Mouse (Mus musculus) layer of hippocampus, postnatal 10 days (tissue): ENCODE data around the gene Mfap1b. TPM values are rescaled to one million over a fixed set of nuclear protein-coding genes. Genes with fewer than 3 reads are reported as not detected.
"Not testable (repeated sequence)": the region's sequence is repeated elsewhere in the genome, so short reads cannot be mapped to it uniquely, and the experiment has no call there.

Experiments
- DNase-seq, 2 experiments: peaks; one replicate each; pipeline ENCODE4 v3.0.0; 2021; ENCODE audit warnings: low spot score in 2 of 2
- total RNA-seq, 2 experiments: library from RNA; stranded (reverse); gene quantifications; 2 replicates each; pipeline ENCODE4 v1.2.3; 2021

Mfap1b gene
- total RNA-seq, 2 experiments from 2014 or later = 33.0 to 38.7 TPM

GRCm38 (mm10) chr2:121474180-121474535 is 291 bp upstream of the Mfap1b start:
- no peak for DNase-seq

- DNase-seq = not testable (repeated sequence)
These were observed 1.1 kb downstream of the Mfap1b start for GRCm38 (mm10) chr2:121472783-121473182.

DNA sequence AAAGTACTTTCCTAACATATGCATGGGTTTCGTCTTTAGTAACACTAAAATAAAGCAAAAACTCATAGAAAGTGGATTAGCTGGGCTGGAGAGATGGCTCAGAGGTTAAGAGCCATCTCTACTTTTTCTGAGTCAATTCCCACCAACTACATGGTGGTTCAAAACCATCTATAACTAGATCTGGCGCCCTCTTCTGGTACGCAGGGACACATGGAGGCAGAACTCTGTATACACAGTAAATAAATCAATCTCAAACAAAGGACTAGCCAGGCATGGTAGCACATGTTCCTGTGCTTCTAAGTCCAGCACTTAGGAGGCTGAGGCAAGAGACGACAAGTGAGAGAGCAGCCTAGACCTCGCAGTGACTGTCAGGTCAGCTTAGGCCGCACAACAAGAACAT is 4.9 kb downstream of the Mfap1b start:
- not testable (repeated sequence) for DNase-seq

GRCm38 (mm10) chr2:121460071-121460470 is 13.8 kb downstream of the Mfap1b start:
- DNase-seq = no peak

DNA sequence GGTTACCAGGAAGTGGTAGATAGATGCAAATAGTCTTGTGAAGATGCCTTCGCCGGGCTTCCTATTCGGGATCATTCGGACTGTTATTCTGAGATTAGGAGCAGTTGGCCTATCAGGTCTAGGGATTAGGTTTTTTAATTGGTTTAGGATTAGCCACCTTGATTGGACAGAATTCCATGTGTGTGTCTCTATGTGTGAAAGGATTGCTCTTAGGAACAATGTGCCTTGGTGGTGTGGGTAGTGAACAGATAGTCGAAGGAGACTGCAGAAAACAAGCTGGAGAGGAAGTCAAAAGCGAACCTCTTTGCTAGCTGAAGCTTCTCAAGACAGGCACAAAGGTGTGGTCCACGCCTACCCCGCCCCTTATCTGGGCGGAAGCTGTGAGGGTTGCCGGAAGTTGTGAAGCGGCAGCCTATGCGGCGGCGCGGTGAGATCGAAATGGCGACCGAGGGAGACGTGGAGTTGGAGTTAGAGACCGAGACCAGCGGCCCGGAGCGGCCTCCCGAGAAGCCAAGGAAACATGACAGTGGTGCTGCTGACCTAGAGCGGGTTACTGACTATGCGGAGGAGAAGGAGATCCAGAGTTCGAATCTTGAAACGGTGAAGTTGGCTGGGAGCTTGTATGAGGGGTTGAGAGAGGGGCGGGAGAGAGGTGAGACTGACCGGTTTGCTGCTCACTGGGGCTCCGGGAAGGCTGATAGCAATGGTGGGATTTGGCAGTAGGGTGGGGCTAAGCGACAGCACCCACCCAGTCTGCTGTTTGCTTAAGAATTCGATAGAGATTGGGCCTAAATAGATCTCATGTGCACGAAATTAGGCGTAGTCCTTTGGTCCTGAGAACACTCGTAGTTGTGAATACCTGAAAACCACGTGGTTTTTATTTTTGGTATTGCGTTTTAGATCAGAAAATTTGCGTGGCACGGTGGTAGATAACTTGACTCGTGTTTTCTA is 16.9 kb downstream of the Mfap1b start, which contains the start of gene Serinc4:
Serinc4 (minus strand) TSS at position 90 of the 951 bp plus-strand sequence.
- DNase-seq = peak; percentile 77 to 82

DNA sequence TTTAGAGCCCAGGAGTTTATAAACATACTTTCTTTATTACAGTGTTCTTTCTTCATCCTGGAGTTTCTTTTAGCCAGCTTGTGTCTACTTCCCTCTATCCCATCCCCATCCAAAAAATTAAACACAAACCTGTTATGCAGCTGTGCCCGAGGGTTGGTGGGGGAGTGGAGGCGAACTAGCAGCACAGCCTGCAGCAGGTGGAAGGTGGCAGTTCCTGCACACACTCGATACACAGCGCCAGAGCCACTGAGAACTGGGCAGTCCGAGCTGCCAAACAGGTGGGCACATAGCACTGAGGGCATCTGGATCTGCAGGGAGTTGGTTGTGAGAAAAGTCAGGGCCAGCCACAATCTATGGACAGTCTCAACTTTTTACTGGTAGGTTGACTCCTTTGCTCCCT is 18.3 kb downstream of the Mfap1b start:
- no peak for DNase-seq

- no peak for DNase-seq
These were observed 19.9 kb downstream of the Mfap1b start for GRCm38 (mm10) chr2:121453917-121454316.

DNA sequence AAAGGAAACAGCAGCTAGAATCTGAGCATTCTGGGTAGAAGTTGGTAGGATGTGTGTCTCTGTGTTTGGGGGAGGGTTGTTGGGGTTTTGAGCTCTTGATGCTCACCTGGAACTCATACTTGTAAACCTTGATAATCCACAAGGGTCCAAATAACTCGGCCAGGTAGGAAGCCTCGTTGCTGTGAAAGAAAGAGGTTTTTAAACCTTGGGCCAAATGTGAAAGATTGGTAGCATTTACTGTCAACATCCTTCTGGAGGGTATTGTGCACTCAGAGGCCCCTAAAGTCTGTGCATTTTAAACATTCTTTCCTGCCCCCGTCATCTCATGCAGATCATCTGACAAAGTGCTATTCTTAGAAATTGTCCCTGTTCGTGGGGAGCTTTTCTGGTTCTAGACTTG is 20.9 kb downstream of the Mfap1b start, which contains the start of gene Hypk:
Hypk (plus strand) TSS at position 301 of the 400 bp plus-strand sequence.
- no peak for DNase-seq

DNA sequence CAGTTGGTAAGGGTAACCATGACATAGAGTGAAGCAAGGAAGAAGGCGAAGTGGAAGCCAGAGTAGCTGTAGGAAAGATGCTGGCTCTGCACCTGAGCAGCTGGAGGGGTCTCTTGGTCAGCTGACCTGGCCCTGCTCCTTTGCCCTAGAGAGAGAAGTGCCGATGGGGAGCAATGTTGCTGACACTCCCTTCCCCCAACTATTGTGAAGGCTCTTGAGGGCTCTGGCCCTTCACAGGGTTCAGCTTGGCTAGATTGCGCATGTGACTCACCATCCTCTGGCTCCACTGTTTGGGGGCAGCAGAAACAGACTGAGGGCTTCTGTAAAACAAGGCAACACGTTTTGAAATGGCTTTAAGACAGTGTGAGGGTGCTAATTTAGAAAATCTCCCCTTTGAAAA is 21.5 kb downstream of the Mfap1b start:
- no peak for DNase-seq

- no peak for DNase-seq
These were observed 23.8 kb downstream of the Mfap1b start for GRCm38 (mm10) chr2:121450093-121450492.

DNA sequence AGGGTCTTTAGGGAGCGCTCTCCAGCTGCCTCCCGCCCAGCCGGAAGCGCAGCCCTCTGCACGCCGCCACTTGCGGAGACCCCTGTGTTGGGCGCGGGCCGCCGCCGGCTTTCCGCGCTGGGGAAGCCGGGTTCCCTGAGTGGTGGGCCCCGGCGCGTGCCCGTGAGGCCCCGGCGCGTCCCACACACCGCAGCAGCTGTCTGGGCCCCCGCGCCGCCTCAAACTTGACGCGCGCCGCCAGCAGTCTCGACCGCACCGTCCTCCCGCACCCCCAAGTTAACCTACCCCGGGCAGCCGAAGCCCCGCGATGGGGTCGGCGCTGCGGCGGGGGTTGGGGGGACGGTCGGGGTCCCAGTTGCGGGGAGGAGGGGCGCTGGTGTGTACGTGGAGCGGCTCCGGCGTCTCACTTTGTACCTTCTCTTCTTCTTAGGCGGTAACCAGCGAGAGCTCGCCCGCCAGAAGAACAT is 24.3 kb downstream of the Mfap1b start:
- peak in 1 of 2 experiments; percentile 31 for DNase-seq

DNA sequence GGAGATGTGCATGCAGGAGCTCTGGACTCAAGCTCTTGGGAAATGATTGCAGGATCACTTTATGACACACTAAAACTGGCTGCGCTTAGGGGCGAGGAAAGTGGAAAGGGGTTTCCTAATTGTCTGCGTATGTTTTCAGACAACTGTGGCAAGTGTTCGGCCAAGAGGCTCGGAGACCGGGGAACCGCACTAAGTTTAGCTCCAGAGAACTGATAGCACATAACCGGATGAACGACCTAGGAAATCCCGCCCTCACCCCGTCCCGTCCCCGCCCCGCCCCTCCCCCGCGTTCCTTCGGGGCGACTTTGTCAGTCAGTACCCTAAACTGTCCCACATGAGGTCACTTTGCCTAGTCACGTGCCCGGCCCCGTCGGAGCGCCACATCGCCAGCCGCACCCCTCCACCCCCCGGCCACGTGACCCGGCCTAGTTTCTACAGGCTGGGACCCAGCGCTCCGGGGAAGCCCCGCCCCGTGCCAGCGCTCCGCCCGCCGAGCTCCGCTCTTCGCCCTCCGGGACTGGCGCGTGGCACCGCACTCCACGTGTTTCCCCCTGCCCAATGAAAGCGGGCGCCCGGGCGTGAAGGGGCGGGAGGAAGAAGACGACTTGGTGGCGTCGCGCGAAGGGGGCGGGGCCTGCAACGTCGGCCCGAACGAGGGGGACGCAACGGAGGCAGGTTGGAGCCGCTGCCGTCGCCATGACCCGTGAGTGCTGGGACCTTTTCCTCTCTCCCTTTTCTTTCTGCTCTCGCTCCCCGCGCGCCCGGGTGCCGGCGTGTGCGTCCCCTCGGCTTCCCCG is 24.9 kb downstream of the Mfap1b start, which contains the start of gene Serf2:
Serf2 (plus strand) TSS at position 457 of the 797 bp plus-strand sequence.
- peak; percentile 98 to 99 for DNase-seq

- no peak for DNase-seq
These were observed 25.7 kb downstream of the Mfap1b start for GRCm38 (mm10) chr2:121448136-121448535.

- no peak for DNase-seq
These were observed 26.9 kb downstream of the Mfap1b start for GRCm38 (mm10) chr2:121447006-121447405.

GRCm38 (mm10) chr2:121446506-121446905 is 27.4 kb downstream of the Mfap1b start:
- DNase-seq = no peak

DNA sequence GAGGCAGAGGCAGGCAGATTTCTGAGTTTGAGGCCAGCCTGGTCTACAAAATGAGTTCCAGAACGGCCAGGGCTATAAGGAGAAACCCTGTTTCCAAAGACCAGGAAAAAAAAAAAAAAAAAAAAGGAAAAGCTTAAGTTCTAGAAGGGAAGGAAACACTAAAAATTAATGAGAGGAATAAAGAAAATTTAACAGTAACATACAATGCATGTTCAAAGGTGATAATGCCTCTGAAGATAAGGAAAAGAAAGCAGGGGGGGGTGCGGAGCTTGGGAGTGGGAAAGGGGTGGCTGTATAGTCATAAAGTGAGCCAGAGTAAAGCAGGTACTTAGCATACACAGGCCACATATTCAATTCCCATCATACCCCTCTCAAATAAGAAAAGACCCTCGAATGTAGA is 28.8 kb downstream of the Mfap1b start:
- no peak for DNase-seq

DNA sequence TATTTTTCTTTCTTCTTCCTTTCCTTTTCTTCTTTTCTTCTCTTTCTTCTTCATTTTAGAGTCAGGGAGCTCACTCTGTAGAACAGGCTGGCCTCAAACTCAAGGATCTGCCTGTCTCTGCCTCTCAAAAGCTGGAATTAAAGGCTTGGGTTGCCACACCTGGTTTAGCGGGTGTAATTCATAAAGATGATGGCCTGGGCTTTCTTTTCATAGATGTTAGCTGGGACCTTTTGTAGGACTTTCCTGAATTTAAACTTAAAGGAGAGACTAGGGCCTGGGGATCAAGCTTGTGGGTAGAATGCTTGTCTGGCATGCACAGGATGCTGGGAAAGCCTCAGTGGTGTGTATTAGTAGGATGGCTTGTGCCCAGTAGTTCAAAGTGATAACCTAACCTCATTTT is 29.7 kb downstream of the Mfap1b start, which contains the start of gene Ell3:
Ell3 (minus strand) TSS at position 101 of the 400 bp plus-strand sequence.
- DNase-seq = no peak

DNA sequence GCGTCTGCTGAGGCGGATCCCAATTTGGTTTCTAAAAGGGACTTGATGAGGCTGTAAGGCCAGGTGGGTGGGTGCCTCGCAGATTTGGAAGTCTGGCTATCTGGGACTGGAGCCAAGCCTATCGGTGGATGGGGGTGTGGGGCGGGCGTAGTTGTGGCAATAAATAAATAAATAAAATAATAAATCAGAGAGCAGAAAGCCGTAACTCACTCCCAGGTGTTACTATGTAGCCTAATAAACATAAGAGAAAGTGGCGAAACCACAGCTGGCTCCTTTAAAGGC is 30.9 kb downstream of the Mfap1b start:
- DNase-seq = no peak

GRCm38 (mm10) chr2:121442259-121443067 is 31.4 kb downstream of the Mfap1b start:
- no peak for DNase-seq

DNA sequence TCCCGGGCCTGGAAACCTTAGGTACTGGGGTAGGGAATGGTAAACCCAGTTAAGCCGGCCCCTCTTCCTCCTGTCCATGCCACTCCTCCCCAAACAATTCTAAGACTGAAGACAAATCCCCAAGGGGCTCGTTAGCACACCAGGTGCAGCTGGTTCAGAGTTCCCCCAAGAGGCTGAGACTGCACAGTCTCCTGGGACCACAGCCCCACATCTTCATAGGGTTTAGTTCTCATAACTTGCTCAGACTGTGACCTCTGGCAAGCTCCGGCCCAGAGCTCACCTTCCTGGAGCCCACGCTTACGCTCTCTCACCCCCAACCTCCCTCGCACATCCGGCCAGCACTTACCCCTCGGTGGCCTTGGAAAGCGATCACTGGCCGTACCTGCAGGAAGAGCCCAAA is 32.1 kb downstream of the Mfap1b start:
- DNase-seq = no peak
